Mouse (Mus musculus) cerebellum, adult 2 months (tissue): ENCODE measurements around the gene Krtap9-5. TPM values are rescaled to one million over a fixed set of nuclear protein-coding genes. Genes with fewer than 3 reads are reported as not detected.

Experiments
- DNase-seq, 2 experiments: peaks; one replicate each; pipeline ENCODE4 v3.0.0; 2021
- H3K27ac ChIP-seq: fragments of 200-500 bp; 2 replicates; pipeline ENCODE4 v1.5.1; 2012; ENCODE audit warnings: low read length, control low read depth, inconsistent platforms; ENCODE audit not compliant: insufficient read depth
- H3K27me3 ChIP-seq: fragments of 200-500 bp; 2 replicates; pipeline ENCODE4 v1.6.1; 2012; ENCODE audit warnings: inconsistent platforms, mild to moderate bottlenecking, low read length, moderate library complexity; ENCODE audit not compliant: control insufficient read depth, insufficient read depth
- H3K4me1 ChIP-seq: fragments of 200-500 bp; 2 replicates; pipeline ENCODE4 v1.6.1; 2011; ENCODE audit warnings: low read length; ENCODE audit not compliant: control insufficient read depth, insufficient read depth
- H3K4me3 ChIP-seq: fragments of 200-500 bp; replicated peaks from 2 replicates; pipeline ENCODE3; 2011; ENCODE audit warnings: mild to moderate bottlenecking, low read depth, low read length, control low read depth; ENCODE audit not compliant: insufficient read depth
- CTCF ChIP-seq: fragments of 200-500 bp; IDR thresholded peaks from 2 replicates; pipeline ENCODE4 v1.5.1; 2011; ENCODE audit warnings: low read depth, mild to moderate bottlenecking, control low read depth, low read length, moderate library complexity, borderline replicate concordance; ENCODE audit not compliant: insufficient read depth
- POLR2A ChIP-seq: fragments of 200-500 bp; IDR thresholded peaks from 2 replicates; pipeline ENCODE4 v1.6.1; 2011; ENCODE audit warnings: low read length, control low read depth, borderline replicate concordance; ENCODE audit not compliant: insufficient read depth
- WGBS: fragments of 180-500 bp; shearing (Covaris S2); methylation state at CpG from one replicate; pipeline ENCODE4 v1.1.7; 2018; 5-methylcytosine and 5-hydroxymethylcytosine counted together
- polyA plus RNA-seq: library from polyadenylated mRNA; depleted of rRNA; stranded (reverse); fragments of >200 nt; gene quantifications from 2 replicates; pipeline ENCODE4 v1.2.3, GENCODE M21; 2012; rRNA removed

Krtap9-5 gene
- polyA plus RNA-seq, 1 experiment, result not detected

DNA sequence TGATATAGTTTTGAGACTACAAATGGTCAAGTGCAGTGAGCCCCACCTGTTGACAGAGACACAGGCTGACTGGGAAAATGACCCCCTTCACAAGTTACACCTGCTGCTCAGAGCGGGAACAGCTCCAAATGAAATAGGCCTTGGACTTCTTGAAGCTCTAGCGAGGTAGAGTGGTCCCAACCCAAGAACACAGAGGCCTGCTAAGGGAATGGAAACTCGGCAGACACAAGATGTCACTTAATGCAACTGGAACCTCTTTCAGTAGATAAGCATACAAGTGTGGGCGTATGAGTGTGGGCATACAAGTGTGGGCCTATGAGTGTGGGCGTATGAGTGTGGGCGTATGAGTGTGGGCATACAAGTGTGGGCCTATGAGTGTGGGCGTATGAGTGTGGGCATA is 50.8 kb downstream of the Krtap9-5 start:
- no peak for TF ChIP-seq CTCF
- no peak for TF ChIP-seq POLR2A
- Histone ChIP-seq H3K27ac (no peak overlapping the region), H3K4me3 (no peak overlapping the region), H3K27me3 (no peaks in the 10 kb centered on the region), H3K4me1 (no peaks in the 10 kb centered on the region; the same call in 1 of the 2 replicates)
- WGBS, result 95% methylated on average over 7 of the region's 7 CpGs
- no peak for DNase-seq

Other genes with a start within 250 kb of the Krtap9-5 start
- not detected in 2 replicates for gene Gm14180, start 214.2 kb upstream of the Krtap9-5 start, polyA plus RNA-seq
- not detected in 2 replicates for gene Gm11595, start 175.6 kb upstream of the Krtap9-5 start, polyA plus RNA-seq
- not detected in 2 replicates for gene Krtap4-8, start 167.8 kb upstream of the Krtap9-5 start, polyA plus RNA-seq
- gene Krtap4-9, start 163.3 kb upstream of the Krtap9-5 start, polyA plus RNA-seq, result not detected in 2 replicates
- gene Gm11596, start 155.0 kb upstream of the Krtap9-5 start, polyA plus RNA-seq, result not detected in 2 replicates
- not detected in 2 replicates for gene Gm11569, start 149.5 kb upstream of the Krtap9-5 start, polyA plus RNA-seq
- not detected in 2 replicates for gene Gm11554, start 144.0 kb upstream of the Krtap9-5 start, polyA plus RNA-seq
- not detected in 2 replicates for gene Krtap4-13, start 138.6 kb upstream of the Krtap9-5 start, polyA plus RNA-seq
- gene Gm11564, start 132.8 kb upstream of the Krtap9-5 start, polyA plus RNA-seq, result not detected in 2 replicates
- gene 2300003K06Rik, start 110.4 kb upstream of the Krtap9-5 start, polyA plus RNA-seq, result not detected in 2 replicates
- gene Krtap4-16, start 96.9 kb upstream of the Krtap9-5 start, polyA plus RNA-seq, result not detected in 2 replicates
- gene Gm11568, start 90.6 kb upstream of the Krtap9-5 start, polyA plus RNA-seq, result not detected in 2 replicates
- gene Gm11559, start 84.0 kb upstream of the Krtap9-5 start, polyA plus RNA-seq, result not detected in 2 replicates
- gene Krtap9-1, start 75.1 kb upstream of the Krtap9-5 start, polyA plus RNA-seq, result not detected in 2 replicates
- not detected in 2 replicates for gene Gm11567, start 69.3 kb upstream of the Krtap9-5 start, polyA plus RNA-seq
- not detected in 2 replicates for gene Krtap31-1, start 40.6 kb upstream of the Krtap9-5 start, polyA plus RNA-seq
- gene Gm11565, start 33.7 kb upstream of the Krtap9-5 start, polyA plus RNA-seq, result not detected in 2 replicates
- gene Krtap31-2, start 12.2 kb upstream of the Krtap9-5 start, polyA plus RNA-seq, result not detected in 2 replicates
- not detected in 2 replicates for gene Krtap29-1, start 30.6 kb downstream of the Krtap9-5 start, polyA plus RNA-seq
- not detected in 2 replicates for gene Krtap16-1, start 38.1 kb downstream of the Krtap9-5 start, polyA plus RNA-seq
- gene Krtap17-1, start 45.5 kb downstream of the Krtap9-5 start, polyA plus RNA-seq, result 0.30 and 0.80 TPM in 2 replicates
- not detected in 2 replicates for gene Krt33a, start 67.7 kb downstream of the Krtap9-5 start, polyA plus RNA-seq
- not detected in 2 replicates for gene Krt33b, start 81.4 kb downstream of the Krtap9-5 start, polyA plus RNA-seq
- not detected in 2 replicates for gene Krt34, start 93.1 kb downstream of the Krtap9-5 start, polyA plus RNA-seq
- gene Krt31, start 102.1 kb downstream of the Krtap9-5 start, polyA plus RNA-seq, result not detected in 2 replicates
- not detected in 2 replicates for gene Krt32, start 139.8 kb downstream of the Krtap9-5 start, polyA plus RNA-seq
- gene Krt35, start 147.8 kb downstream of the Krtap9-5 start, polyA plus RNA-seq, result not detected in 2 replicates
- gene Krt36, start 157.2 kb downstream of the Krtap9-5 start, polyA plus RNA-seq, result not detected in 2 replicates
- not detected in 2 replicates for gene Krt13, start 173.1 kb downstream of the Krtap9-5 start, polyA plus RNA-seq
- gene Krt15, start 187.5 kb downstream of the Krtap9-5 start, polyA plus RNA-seq, result 0.08 and 0.35 TPM in 2 replicates
- 0.36 and 0.51 TPM in 2 replicates for gene Krt19, start 200.2 kb downstream of the Krtap9-5 start, polyA plus RNA-seq
- gene Krt9, start 244.8 kb downstream of the Krtap9-5 start, polyA plus RNA-seq, result 0.62 and 1.5 TPM in 2 replicates